Mouse (Mus musculus): ENCODE data around the gene Slc6a9. TPM values are rescaled to one million over a fixed set of nuclear protein-coding genes. Genes with fewer than 3 reads are reported as not detected.

Slc6a9 gene
- polyA plus RNA-seq, 1 experiment from 2014 or later = 11.6 TPM

GRCm38 (mm10) chr4:117886644-117887043 lies 52.3 kb downstream of the Slc6a9 start:
- Histone ChIP-seq H3K4me1 (ENCODE audit: control insufficient read depth, insufficient read depth, low read length) (peaks cover 21% of the 10 kb centered on the region), H3K9me3 (ENCODE audit: control insufficient read depth, low read depth, low read length) (no peaks in the 10 kb centered on the region), H3K4me2 (replicated peaks; ENCODE audit: low read depth, low read length) (peak overlapping the region; percentile 67), H3K27me3 (ENCODE audit: control insufficient read depth, insufficient read depth, low read length) (no peaks in the 10 kb centered on the region), H3K4me3 (ENCODE audit: low read depth, low read length) (peak overlapping the region; percentile 94), H3K36me3 (ENCODE audit: control insufficient read depth, insufficient read depth, low read length) (peaks cover 13% of the 10 kb centered on the region; the same call in 1 of the 2 replicates), H3K27ac (ENCODE audit: low read length) (no peak overlapping the region), H3K9ac (replicated peaks; ENCODE audit: low read depth, low read length) (peak overlapping the region; percentile 81)
- no peak for ATAC-seq (ENCODE audit: insufficient number of reproducible peaks, insufficient read depth, low FRiP score, low read depth)
- 2% methylated on average over 24 of the region's 24 CpGs for WGBS

DNA sequence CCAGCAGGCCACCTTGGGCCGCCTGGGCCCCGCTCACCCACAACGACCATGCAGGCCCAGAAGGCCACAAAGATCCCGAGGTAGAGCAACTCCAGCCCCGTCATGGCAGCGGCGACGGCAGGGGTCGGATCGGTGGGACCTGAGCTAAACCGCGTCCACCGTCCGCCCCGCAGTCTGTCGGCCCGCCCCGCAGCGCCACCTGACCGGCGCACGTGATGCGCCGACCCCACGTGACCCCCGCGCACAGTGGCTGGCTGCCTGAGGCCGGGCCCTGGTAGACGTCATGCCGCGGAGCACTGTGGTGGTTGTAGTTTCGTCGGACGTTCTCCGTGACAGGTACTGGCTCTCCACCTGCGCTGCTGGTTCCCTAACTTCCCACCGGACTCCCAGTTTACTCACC lies 52.8 kb downstream of the Slc6a9 start, which contains the start of gene Atp6v0b:
Gene Atp6v0b, minus strand, starts transcription at position 201 of the 400 bp plus-strand sequence.
- Histone ChIP-seq H3K27me3 (ENCODE audit: control insufficient read depth, insufficient read depth, low read length) (no peaks in the 10 kb centered on the region), H3K27ac (ENCODE audit: low read length) (no peak within 1 kb of the TSS), H3K9me3 (ENCODE audit: control insufficient read depth, low read depth, low read length) (no peaks in the 10 kb centered on the region), H3K4me1 (ENCODE audit: control insufficient read depth, insufficient read depth, low read length) (peaks cover 18% of the 10 kb centered on the region), H3K36me3 (ENCODE audit: control insufficient read depth, insufficient read depth, low read length) (peaks cover 13% of the 10 kb centered on the region; the same call in 1 of the 2 replicates), H3K4me3 (ENCODE audit: low read depth, low read length) (peak within 1 kb of the TSS; percentile 94), H3K9ac (replicated peaks; ENCODE audit: low read depth, low read length) (peak within 1 kb of the TSS; percentile 81), H3K4me2 (replicated peaks; ENCODE audit: low read depth, low read length) (peak within 1 kb of the TSS; percentile 67)
- peak; percentile 90 for ATAC-seq (ENCODE audit: insufficient number of reproducible peaks, insufficient read depth, low FRiP score, low read depth)
- under 1% methylated on average over 37 of the region's 37 CpGs for WGBS

GRCm38 (mm10) chr4:117887920-117888319 lies 53.6 kb downstream of the Slc6a9 start:
- peak overlapping the region; percentile 67 for H3K4me2 ChIP-seq (replicated peaks; ENCODE audit: low read depth, low read length)

GRCm38 (mm10) chr4:117889471-117889870 lies 55.2 kb downstream of the Slc6a9 start:
- no peak overlapping the region for H3K27ac ChIP-seq (ENCODE audit: low read length)
- WGBS = 91% methylated on average over 15 of the region's 15 CpGs
- no peak for ATAC-seq (ENCODE audit: insufficient number of reproducible peaks, insufficient read depth, low FRiP score, low read depth)
- no peak overlapping the region for H3K9ac ChIP-seq (replicated peaks; ENCODE audit: low read depth, low read length)
- no peak overlapping the region for H3K4me3 ChIP-seq (ENCODE audit: low read depth, low read length)
- H3K36me3 ChIP-seq (ENCODE audit: control insufficient read depth, insufficient read depth, low read length) = peaks cover 17% of the 10 kb centered on the region
- no peak overlapping the region for H3K4me2 ChIP-seq (replicated peaks; ENCODE audit: low read depth, low read length)
- peaks cover 11% of the 10 kb centered on the region; the same call in 1 of the 2 replicates for H3K4me1 ChIP-seq (ENCODE audit: control insufficient read depth, insufficient read depth, low read length)
- no peaks in the 10 kb centered on the region for H3K27me3 ChIP-seq (ENCODE audit: control insufficient read depth, insufficient read depth, low read length)
- H3K9me3 ChIP-seq (ENCODE audit: control insufficient read depth, low read depth, low read length) = no peaks in the 10 kb centered on the region

More at GRCm38 (mm10) chr4:117887920-117888319, 53.6 kb downstream of the Slc6a9 start:
- Histone ChIP-seq H3K27me3 (ENCODE audit: control insufficient read depth, insufficient read depth, low read length) (no peaks in the 10 kb centered on the region), H3K27ac (ENCODE audit: low read length) (no peak overlapping the region), H3K9ac (replicated peaks; ENCODE audit: low read depth, low read length) (no peak overlapping the region), H3K4me1 (ENCODE audit: control insufficient read depth, insufficient read depth, low read length) (peaks cover 17% of the 10 kb centered on the region), H3K4me3 (ENCODE audit: low read depth, low read length) (no peak overlapping the region; the same call in 1 of the 2 replicates), H3K9me3 (ENCODE audit: control insufficient read depth, low read depth, low read length) (no peaks in the 10 kb centered on the region), H3K36me3 (ENCODE audit: control insufficient read depth, insufficient read depth, low read length) (peaks cover 13% of the 10 kb centered on the region; the same call in 1 of the 2 replicates)
- 69% methylated on average over 2 of the region's 2 CpGs for WGBS
- no peak for ATAC-seq (ENCODE audit: insufficient number of reproducible peaks, insufficient read depth, low FRiP score, low read depth)

- H3K9me3 ChIP-seq (ENCODE audit: control insufficient read depth, low read depth, low read length) = no peaks in the 10 kb centered on the region
- no peak for ATAC-seq (ENCODE audit: insufficient number of reproducible peaks, insufficient read depth, low FRiP score, low read depth)
- H3K27me3 ChIP-seq (ENCODE audit: control insufficient read depth, insufficient read depth, low read length) = no peaks in the 10 kb centered on the region
- H3K27ac ChIP-seq (ENCODE audit: low read length) = no peak overlapping the region
- H3K4me3 ChIP-seq (ENCODE audit: low read depth, low read length) = no peak overlapping the region
- H3K4me1 ChIP-seq (ENCODE audit: control insufficient read depth, insufficient read depth, low read length) = peaks cover 11% of the 10 kb centered on the region; the same call in 1 of the 2 replicates
- 94% methylated on average over 14 of the region's 14 CpGs for WGBS
- H3K36me3 ChIP-seq (ENCODE audit: control insufficient read depth, insufficient read depth, low read length) = peaks cover 16% of the 10 kb centered on the region
- no peak overlapping the region for H3K9ac ChIP-seq (replicated peaks; ENCODE audit: low read depth, low read length)
- H3K4me2 ChIP-seq (replicated peaks; ENCODE audit: low read depth, low read length) = no peak overlapping the region
These were observed 55.7 kb downstream of the Slc6a9 start for GRCm38 (mm10) chr4:117890031-117890430.

DNA sequence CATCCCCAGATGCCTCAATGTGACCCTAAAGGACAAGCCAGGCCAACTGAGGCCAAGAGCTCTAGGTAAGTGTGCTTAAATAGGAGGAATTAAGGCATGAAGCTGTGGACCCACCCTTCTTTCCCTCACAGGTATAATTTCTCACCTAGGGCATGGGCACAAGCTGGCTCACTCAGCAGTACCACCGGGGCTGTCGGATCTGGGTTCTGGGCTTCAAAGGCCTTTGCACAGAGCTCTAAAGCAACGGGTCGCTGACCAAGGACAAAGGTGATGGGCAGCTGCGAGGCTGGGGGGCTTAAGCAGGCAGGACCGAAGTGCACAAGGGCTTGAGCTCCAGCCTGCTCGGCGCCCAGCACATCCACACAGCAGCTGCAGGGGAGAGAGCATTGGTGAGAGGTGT lies 56.4 kb downstream of the Slc6a9 start:
- Histone ChIP-seq H3K4me1 (ENCODE audit: control insufficient read depth, insufficient read depth, low read length) (peaks cover 11% of the 10 kb centered on the region; the same call in 1 of the 2 replicates), H3K27me3 (ENCODE audit: control insufficient read depth, insufficient read depth, low read length) (no peaks in the 10 kb centered on the region), H3K4me2 (replicated peaks; ENCODE audit: low read depth, low read length) (peak overlapping the region; percentile 88; the same call in 1 of the 2 replicates), H3K9ac (replicated peaks; ENCODE audit: low read depth, low read length) (no peak overlapping the region), H3K36me3 (ENCODE audit: control insufficient read depth, insufficient read depth, low read length) (peaks cover 13% of the 10 kb centered on the region), H3K9me3 (ENCODE audit: control insufficient read depth, low read depth, low read length) (no peaks in the 10 kb centered on the region), H3K27ac (ENCODE audit: low read length) (no peak overlapping the region), H3K4me3 (ENCODE audit: low read depth, low read length) (peak overlapping the region; percentile 76; the same call in 1 of the 2 replicates)
- WGBS = 91% methylated on average over 8 of the region's 8 CpGs
- no peak for ATAC-seq (ENCODE audit: insufficient number of reproducible peaks, insufficient read depth, low FRiP score, low read depth)

DNA sequence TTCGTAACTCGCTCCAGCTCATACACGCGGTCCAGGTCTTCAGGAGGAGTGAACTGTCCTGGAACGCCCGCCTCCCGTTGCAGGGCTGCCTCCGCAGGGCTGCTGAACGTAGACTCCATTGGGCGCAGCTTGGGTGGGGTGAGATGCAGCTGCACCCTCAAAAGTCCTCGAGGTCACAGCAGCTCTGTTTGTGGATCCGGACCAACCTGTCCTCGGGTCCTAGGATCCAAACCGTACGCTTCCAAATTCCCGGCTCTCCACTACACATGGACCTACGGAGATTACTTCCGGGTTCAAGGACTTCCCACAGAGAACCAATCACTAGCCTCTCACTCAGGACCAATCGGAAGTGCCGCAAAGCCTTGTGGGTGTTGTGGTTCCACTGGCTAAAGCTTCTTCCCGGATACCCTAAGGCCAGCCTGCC lies 57.4 kb downstream of the Slc6a9 start, which contains the start of gene Dph2:
Gene Dph2, minus strand, starts transcription at position 295 of the 424 bp plus-strand sequence.
- under 1% methylated on average over 21 of the region's 21 CpGs for WGBS
- H3K9me3 ChIP-seq (ENCODE audit: control insufficient read depth, low read depth, low read length) = no peaks in the 10 kb centered on the region
- peaks cover 13% of the 10 kb centered on the region for H3K36me3 ChIP-seq (ENCODE audit: control insufficient read depth, insufficient read depth, low read length)
- H3K9ac ChIP-seq (replicated peaks; ENCODE audit: low read depth, low read length) = peak within 1 kb of the TSS; percentile 40; the same call in 1 of the 2 replicates
- H3K4me1 ChIP-seq (ENCODE audit: control insufficient read depth, insufficient read depth, low read length) = 0 out of 2 replicates have a peak, but pooled peaks cover 7% of the 10 kb centered on the region
- H3K4me3 ChIP-seq (ENCODE audit: low read depth, low read length) = peak within 1 kb of the TSS; percentile 76
- ATAC-seq (ENCODE audit: insufficient number of reproducible peaks, insufficient read depth, low FRiP score, low read depth) = peak; percentile 86
- no peak within 1 kb of the TSS for H3K27ac ChIP-seq (ENCODE audit: low read length)
- H3K27me3 ChIP-seq (ENCODE audit: control insufficient read depth, insufficient read depth, low read length) = no peaks in the 10 kb centered on the region
- H3K4me2 ChIP-seq (replicated peaks; ENCODE audit: low read depth, low read length) = peak within 1 kb of the TSS; percentile 88

DNA sequence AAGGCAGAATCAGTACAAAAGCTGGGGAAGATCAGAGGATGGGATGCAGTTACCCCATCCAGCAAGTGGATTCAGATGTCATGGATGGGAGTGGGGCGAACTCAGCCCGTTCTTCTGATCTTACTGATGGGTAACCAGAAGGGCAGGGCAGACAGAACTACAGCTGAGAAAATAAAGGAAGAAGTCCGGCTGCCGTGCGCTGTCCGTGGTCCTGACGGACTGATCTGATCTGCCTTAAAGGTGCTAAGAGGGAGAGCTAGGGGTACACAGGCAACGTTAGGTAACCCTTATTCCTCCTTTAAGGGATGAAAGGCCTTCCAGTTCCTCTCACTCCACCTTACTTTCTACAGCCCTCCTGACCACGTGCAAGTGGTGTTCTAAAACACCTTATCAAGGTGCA lies 59.1 kb downstream of the Slc6a9 start:
- no peaks in the 10 kb centered on the region for H3K9me3 ChIP-seq (ENCODE audit: control insufficient read depth, low read depth, low read length)
- H3K27ac ChIP-seq (ENCODE audit: low read length) = no peak overlapping the region
- no peak overlapping the region for H3K4me3 ChIP-seq (ENCODE audit: low read depth, low read length)
- H3K9ac ChIP-seq (replicated peaks; ENCODE audit: low read depth, low read length) = no peak overlapping the region
- WGBS = 16% methylated on average over 9 of the region's 9 CpGs
- H3K4me2 ChIP-seq (replicated peaks; ENCODE audit: low read depth, low read length) = no peak overlapping the region
- no peak for ATAC-seq (ENCODE audit: insufficient number of reproducible peaks, insufficient read depth, low FRiP score, low read depth)
- 0 out of 2 replicates have a peak, but pooled peaks cover 7% of the 10 kb centered on the region for H3K4me1 ChIP-seq (ENCODE audit: control insufficient read depth, insufficient read depth, low read length)
- no peaks in the 10 kb centered on the region for H3K27me3 ChIP-seq (ENCODE audit: control insufficient read depth, insufficient read depth, low read length)
- H3K36me3 ChIP-seq (ENCODE audit: control insufficient read depth, insufficient read depth, low read length) = peaks cover 25% of the 10 kb centered on the region

Measured in stomach, embryonic 14.5 days (tissue).